Mouse (Mus musculus) CD4-positive, CD25-positive, alpha-beta regulatory T cell, adult 4 months (primary cell): ENCODE data around the gene St3gal3. TPM values are rescaled to one million over a fixed set of nuclear protein-coding genes. Genes with fewer than 3 reads are reported as not detected.

ENCODE experiments used
- ATAC-seq: one replicate; pipeline ENCODE4 v1.8.0; 2017
- polyA plus RNA-seq, 2 experiments: library from polyadenylated mRNA; unstranded; fragments of 100-300 nt; shearing (Covaris generic); gene quantifications; one replicate each; pipeline ENCODE4 v1.2.1; 2017

The St3gal3 gene
- polyA plus RNA-seq, 2 experiments from 2014 or later: 0.38 to 0.52 TPM

- peak; percentile 33 for ATAC-seq
Measured at GRCm38 (mm10) chr4:118138891-118139290, 4.2 kb upstream of the St3gal3 start.

- no peak for ATAC-seq
Measured at GRCm38 (mm10) chr4:118137857-118138256, 3.1 kb upstream of the St3gal3 start.

GRCm38 (mm10) chr4:118137311-118137710, 2.6 kb upstream of the St3gal3 start:
- ATAC-seq: no peak

DNA sequence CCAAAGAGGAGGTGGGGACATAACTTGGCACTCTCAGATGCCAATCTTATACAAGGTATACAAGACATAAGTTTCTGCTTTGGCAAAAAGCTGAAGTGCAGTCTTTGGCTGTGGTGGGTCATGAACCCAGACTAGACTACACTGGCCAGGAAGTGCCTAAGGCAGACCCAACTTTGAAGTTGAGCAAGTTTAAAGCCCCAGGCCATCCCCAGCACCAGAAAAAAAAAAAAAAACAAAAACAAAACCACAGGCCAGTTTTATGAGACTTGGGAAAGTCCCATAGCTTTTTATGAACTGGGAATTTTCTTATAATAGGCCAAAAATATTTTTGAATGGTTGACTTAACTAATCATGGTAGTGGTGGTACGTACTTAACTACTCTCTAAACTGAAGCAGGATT, 700 bp upstream of the St3gal3 start:
- ATAC-seq: no peak

DNA sequence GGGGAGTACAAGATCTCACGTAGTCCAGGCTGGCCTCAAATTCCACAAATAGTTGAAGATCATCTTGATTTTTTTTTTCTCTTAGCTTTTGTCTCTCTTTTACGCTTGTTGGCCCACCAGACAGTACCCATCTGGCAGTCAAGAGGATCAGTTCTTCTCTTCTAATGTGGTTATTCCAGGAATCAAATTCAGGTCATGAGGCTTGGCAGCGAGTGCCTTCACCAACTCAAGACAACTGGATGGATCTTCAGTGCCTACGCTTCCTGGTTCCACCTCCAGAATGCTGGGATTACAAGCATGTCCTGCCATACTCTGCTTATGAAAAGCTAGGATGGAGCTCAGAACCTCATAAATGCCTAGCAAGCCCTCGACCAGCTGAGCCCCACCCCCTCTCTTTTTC, 3.4 kb downstream of the St3gal3 start:
- ATAC-seq: no peak

DNA sequence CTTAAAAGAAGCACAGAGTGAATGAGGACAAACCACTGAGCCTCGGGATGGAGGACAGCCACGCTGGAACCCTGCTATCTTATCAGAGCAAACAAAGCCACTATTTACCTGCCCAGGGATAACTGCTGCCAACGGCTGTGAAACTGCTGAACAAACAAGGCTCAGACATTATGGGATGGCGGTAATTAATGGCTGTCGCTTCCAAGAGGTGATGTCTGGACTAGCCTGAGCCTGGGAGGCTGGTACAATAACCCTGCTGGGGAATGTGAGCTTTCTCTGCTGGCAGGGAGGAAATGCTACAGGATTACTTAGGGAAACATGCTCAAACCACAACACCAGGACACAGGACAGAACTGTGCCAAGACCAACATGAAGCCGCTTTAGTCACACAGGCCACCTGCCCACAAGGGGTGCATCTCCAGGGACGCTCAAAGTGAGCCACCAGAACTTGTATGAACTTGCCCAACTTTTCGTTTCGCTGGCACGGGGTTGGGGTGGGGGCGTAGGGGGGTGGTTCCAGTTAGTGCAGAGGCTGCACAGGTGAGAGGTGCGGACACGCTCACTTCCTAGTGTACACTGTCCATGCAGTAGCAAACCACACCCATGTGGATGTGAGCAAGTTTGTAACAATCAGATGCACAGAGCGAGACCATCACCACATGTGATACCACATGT, 11.5 kb downstream of the St3gal3 start:
- no peak for ATAC-seq

DNA sequence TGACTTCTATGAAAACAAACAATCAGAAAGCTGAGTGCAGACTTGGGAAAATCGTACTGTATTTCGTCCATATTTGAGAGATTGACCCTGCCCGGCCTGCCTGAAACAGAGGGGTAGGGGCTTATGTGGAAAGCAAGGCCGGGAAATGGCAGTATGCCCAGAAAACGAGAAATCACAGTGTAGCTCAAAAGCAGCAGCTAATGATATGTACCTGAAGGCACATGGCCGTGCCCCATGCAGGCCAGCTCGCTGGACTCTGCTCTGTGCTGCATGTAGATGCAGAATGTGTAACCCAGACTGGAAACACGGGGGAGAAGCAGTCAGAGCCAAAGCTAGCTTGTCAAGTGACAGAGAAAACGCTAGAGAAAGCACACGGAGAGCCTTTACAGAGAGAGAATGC, 12.6 kb downstream of the St3gal3 start:
- ATAC-seq: no peak

DNA sequence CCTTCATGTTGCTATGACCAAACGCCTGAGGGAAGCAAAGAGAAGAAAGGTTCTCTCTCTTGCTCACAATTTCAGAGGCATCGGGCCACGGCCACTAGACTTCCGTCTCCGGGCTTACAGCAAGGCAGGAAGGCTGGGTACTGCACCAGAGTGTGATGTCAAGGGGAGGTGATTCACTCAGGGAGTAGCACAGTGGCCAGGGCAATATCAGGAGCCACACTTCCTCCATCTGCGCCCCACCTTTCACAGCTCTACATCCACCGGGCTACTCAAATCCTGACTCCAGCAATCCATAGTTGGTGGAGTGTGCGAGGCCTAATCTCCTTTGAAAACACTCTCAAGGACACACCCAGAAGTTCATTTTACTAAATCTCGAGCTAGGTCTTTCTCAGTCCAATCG, 17.1 kb downstream of the St3gal3 start:
- no peak for ATAC-seq

DNA sequence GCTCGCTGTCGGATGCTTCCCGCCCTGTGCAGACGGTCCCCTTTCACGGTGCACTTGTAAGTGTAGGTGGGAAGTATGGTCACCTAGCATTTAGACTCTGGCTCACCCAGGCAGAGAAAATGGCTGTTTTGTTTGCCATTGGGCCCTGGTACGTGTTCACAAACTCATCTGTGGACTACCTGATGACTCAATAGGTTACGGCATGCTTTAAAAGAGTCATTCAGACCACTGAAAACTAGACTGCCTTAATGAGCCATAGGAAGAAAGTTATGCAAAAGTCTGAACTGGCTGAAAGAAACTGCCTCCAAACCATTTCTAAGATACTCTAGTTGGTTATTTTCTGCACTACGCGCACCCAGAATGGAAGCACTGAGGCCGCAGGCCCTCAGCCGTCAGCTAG, 18.6 kb downstream of the St3gal3 start:
- no peak for ATAC-seq

- no peak for ATAC-seq
Measured at GRCm38 (mm10) chr4:118115132-118115531, 19.6 kb downstream of the St3gal3 start.

DNA sequence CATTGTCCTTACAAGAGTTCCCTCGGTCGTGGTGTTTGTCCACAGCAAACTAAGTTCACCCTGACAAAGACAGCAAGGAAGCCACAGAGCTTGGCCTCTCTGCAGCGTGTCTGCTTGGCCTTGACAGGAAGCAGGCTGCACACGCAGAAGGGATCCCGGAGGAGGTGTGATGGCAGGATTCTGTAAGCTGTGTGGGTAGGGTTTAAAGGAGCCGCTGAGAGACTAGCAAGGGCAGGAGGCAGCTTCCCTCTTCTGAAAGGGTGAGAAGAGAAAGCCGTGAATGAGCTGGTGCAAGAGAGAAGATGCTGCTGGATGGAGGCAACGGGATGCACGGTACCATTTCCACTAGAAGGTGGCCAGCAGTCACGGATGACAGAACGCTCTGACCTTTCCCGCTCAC, 22.1 kb downstream of the St3gal3 start:
- ATAC-seq: no peak

GRCm38 (mm10) chr4:118109649-118110048, 25.1 kb downstream of the St3gal3 start:
- ATAC-seq: no peak

- ATAC-seq: no peak
Measured at GRCm38 (mm10) chr4:118108779-118109178, 25.9 kb downstream of the St3gal3 start.

DNA sequence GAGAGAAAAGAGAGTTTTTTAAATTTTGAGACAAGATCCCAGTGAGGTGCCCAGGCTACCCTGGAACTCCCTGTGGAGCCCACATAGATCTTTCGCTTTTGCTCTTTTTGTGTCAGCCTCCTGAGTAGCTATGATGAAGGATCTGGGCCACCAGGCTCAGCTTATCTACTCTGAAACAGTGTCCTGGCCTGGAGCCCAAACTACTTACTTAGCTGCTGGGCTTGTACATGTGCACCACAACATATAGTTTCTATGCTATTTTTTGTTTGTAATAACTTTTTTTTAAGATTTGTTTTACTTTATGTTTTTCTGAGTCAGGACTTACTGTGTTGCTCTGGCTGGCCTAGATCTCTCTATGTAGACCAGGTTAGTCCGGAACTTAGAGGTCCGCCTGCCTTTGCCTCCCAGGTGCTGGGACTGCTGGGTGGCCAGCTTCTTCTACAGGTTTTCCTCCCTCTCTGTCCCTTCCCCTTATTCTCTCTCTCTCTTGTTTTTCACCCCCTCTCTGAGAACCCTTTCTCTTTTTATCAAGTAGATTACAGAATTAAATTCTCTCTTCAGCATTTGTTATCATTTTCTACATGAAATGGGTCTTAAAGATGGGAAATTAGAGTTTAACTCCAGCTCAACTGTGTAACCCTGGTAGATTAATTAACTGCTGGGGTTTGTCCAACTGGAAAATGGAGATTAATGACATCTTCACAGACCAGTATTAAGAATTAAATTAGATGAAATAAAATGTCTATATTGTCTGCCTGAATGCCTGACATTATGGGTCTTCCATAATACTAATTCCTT, 29.3 kb downstream of the St3gal3 start:
- no peak for ATAC-seq

DNA sequence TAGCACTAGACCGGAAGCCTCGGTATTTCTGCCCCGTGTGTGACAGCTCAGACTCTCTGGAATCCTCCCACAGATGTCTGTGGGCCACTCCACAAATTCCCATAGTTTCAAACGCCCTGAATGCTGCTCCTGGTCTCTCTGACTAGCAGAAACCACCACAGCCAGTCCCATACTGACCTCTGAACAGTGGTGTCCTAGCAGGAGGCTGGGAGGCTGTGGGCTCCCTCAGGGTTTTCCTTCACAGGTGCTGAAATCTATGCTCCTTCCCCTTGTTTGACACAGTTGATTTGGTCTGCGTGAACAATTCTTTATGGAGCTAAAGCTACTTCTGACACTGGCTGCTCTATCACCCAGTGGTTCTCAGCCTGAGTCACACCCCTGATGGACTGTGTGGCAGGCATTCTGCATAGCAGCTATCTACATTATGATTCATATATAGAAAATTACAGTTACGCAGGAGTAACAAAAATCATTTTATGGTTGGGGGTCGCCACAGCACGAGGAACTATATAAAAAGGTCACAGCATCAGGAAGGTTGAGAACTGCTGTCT, 31.4 kb downstream of the St3gal3 start:
- ATAC-seq: no peak

DNA sequence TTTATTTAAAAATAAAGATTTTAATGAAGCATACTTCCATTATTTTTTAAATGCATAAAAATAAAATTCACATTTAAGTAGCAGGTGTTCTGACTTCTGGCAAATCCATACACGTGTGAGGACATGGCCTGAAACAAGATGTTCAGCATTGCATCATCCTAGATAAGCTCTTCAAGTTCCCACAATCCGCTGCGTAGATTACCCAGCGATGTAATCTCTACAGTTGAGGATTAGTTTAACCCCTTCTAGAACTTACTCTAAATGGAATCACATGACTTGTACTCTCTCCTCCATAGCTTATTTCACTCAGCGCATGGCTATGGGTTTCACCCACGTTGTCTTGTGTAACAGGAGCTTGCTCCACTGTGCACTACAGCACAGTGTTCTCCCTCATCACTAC, 33.2 kb downstream of the St3gal3 start:
- ATAC-seq: no peak

DNA sequence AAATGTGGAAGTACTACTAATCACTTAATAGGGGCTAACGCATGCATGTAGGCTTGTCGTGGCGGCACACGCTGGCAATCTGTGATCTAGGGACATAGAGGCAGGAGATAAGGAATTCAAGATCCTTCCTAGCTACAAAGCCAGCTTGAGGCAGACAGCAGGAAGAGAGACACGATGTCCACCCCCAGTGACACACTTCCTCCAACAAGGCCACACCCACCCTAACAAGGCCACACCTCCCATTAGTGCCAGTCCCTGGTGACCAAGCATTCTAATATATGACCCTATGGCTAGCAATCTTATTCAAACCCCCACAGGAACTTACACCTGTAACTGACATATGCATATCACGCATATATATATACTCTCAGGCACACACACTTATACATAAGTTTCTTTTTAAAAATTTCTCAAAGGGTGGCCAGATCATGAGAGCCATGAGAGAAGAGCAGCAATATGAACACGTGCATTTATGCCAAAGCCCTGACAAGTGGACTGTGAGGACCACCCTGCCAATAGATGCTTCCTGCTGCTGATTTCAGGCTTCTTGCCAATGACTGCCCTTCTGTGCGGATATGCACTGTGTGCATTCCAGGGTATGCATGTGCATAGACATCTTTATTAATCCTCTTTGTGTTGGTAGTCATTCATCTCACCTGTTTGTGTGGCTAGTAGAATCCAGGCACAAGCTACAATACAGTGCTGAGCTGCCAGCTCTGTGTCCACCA, 34.9 kb downstream of the St3gal3 start:
- ATAC-seq: no peak

DNA sequence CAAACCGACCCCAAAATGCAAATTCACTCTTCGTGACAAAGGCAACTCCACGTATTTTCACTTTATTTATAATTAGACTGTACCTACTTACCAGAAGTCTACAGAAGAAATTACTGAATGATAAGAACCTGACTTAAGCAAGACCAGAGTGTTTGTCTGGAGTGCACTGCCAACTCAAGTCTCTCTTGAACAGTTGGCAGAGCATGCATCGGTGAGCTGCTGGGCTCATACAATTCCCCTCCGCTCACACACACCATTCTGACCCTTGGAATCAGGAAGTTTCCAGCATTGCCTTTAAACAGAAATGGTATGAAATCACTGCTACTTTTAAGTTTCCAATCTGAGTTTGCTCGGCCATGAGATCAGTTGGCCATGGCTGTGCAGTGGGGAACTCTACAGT, 36.1 kb downstream of the St3gal3 start:
- ATAC-seq: no peak

- ATAC-seq: no peak
Measured at GRCm38 (mm10) chr4:118096069-118096468, 38.6 kb downstream of the St3gal3 start.

DNA sequence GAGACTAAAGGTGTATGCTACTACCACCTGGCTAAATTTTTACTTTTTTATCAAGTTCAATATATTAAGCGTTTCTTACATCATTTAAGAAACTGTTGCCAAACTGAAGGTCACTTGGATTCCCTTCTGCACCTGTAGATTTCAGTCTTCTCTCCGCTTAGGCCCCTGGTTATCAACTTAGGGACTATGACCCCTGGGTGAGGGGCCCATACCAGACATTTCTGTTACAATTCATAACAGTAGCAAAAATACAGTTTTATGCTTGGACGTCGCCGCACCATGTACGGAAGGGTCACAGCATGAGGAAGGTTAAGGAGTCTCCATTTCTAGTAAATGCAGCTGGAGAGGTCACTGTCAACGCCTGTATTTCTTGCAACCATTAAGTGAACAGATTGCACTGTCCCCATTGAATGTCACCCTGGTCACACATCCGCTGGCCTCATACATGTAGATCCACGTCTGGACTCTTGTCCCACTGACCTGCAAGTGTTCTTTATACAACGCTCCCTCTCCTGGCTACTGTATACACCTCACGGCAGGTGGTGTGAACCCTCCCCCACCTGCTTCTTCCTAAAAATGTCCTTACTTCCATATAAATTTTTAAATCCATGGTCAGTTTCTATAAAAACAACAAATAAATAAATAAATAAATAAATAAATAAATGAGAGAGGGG, 41.8 kb downstream of the St3gal3 start:
- no peak for ATAC-seq

- no peak for ATAC-seq
Measured at GRCm38 (mm10) chr4:118090449-118090848, 44.3 kb downstream of the St3gal3 start.

DNA sequence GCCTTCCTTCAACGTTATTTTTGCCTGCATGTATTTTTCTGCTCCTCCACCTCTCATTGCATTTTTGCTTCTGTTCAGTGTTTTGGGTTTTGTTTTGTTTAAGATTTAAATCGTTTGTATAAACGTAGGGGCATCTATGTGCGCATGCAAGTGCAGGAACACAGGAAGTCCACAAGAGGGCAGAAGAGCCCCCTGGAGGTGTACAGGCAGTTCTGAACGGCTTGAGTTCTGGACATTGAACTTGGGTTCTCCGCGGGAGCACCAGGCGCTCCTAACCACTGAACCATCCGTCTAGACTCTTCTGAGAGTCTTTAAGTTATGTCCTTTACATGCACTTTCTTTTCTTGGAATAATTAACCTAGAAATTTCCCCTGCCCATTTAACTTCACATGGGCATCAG, 44.8 kb downstream of the St3gal3 start:
- ATAC-seq: no peak

DNA sequence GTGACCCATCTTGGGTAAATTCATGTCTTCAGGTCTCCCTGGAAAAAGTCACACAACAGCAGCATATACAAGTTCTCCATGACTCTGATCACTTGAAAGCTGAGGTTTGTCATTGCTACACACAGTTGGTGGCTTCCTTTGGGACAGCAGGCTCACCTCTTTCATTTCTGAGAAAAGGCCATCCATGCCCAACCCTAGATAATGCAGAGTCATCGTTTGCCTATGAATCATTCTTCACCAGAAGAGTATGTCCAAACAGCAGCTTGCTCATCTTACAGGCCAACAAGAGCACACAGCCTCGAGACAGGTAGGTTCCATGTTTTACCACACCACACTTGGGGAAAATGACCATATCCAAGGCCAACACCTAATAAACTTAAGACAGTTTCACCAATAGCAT, 45.9 kb downstream of the St3gal3 start:
- no peak for ATAC-seq
